Mouse (Mus musculus) MEL (cell line): Measurements from ENCODE around the gene Runx1. TPM values are rescaled to one million over a fixed set of nuclear protein-coding genes. Genes with fewer than 3 reads are reported as not detected.

Source experiments
- DNase-seq: peaks from one replicate; pipeline ENCODE4 v3.0.0; 2011; ENCODE audit warnings: low read depth, low spot score
- H3K27ac ChIP-seq: 2 replicates; pipeline ENCODE4 v1.5.1; 2012; ENCODE audit warnings: low read depth, mild to moderate bottlenecking, control low read depth, low read length, moderate library complexity; ENCODE audit not compliant: control insufficient read depth
- H3K27me3 ChIP-seq, 2 experiments: fragments of 150-350 bp in 1 of 2; sonication (generic) in 1 of 2; 2 replicates each; pipeline ENCODE4 v1.6.1; 2012; ENCODE audit warnings: low read length in 2 of 2, mild to moderate bottlenecking in 2 of 2, improper control_type of control experiment in 1 of 2, moderate library complexity in 1 of 2; ENCODE audit not compliant: insufficient read depth in 2 of 2, control insufficient read depth in 1 of 2
- H3K36me3 ChIP-seq, 2 experiments: 2 replicates each; pipeline ENCODE4 v1.6.1; 2012 to 2014; ENCODE audit warnings: low read length in 2 of 2, improper control_type of control experiment in 1 of 2, inconsistent platforms in 1 of 2, mild to moderate bottlenecking in 1 of 2; ENCODE audit not compliant: insufficient read depth in 2 of 2, control insufficient read depth in 1 of 2
- H3K4me1 ChIP-seq, 2 experiments: fragments of 150-350 bp in 1 of 2; sonication (generic) in 1 of 2; 2 replicates each; pipeline ENCODE4 v1.6.1; 2012; ENCODE audit warnings: low read length in 2 of 2, improper control_type of control experiment in 1 of 2, mild to moderate bottlenecking in 1 of 2; ENCODE audit not compliant: insufficient read depth in 2 of 2, control insufficient read depth in 1 of 2
- H3K4me3 ChIP-seq, 2 experiments: fragments of 150-350 bp in 1 of 2; sonication (generic) in 1 of 2; 2 replicates each; pipeline ENCODE4 v1.5.1; 2012; ENCODE audit warnings: low read depth in 2 of 2, low read length in 2 of 2, mild to moderate bottlenecking in 2 of 2, moderate library complexity in 2 of 2, control low read depth in 1 of 2, improper control_type of control experiment in 1 of 2; ENCODE audit not compliant: control insufficient read depth in 1 of 2, insufficient read depth in 1 of 2
- H3K79me2 ChIP-seq: 2 replicates; pipeline ENCODE4 v1.6.1; 2012; ENCODE audit warnings: mild to moderate bottlenecking, low read length, moderate library complexity; ENCODE audit not compliant: control insufficient read depth, poor library complexity, insufficient read depth
- H3K9ac ChIP-seq: 2 replicates; pipeline ENCODE4 v1.6.1; 2012; ENCODE audit warnings: low read depth, mild to moderate bottlenecking, control low read depth, low read length, moderate library complexity; ENCODE audit not compliant: control insufficient read depth, poor library complexity, severe bottlenecking
- H3K9me3 ChIP-seq: fragments of 150-350 bp; sonication (generic); replicated peaks from 2 replicates; pipeline ENCODE4 v1.6.1; 2012; ENCODE audit warnings: mild to moderate bottlenecking, low read length, improper control_type of control experiment, moderate library complexity; ENCODE audit not compliant: insufficient read depth
- CHD2 ChIP-seq: IDR thresholded peaks from 2 replicates; pipeline ENCODE4 v1.6.1; 2011; ENCODE audit warnings: low read length, improper control_type of control experiment
- E2F4 ChIP-seq: IDR thresholded peaks from 2 replicates; pipeline ENCODE4 v1.6.1; 2011; ENCODE audit warnings: low read depth, low read length, improper control_type of control experiment, borderline replicate concordance
- ELF1 ChIP-seq: IDR thresholded peaks from 2 replicates; pipeline ENCODE4 v1.6.1; 2014; ENCODE audit warnings: low read depth, mild to moderate bottlenecking, inconsistent platforms, low read length, improper control_type of control experiment, moderate library complexity
- EP300 ChIP-seq, 2 experiments: IDR thresholded peaks; 2 replicates each; pipeline ENCODE4 v1.6.1; 2011; ENCODE audit warnings: improper control_type of control experiment in 2 of 2, low read length in 2 of 2, low read depth in 1 of 2, mild to moderate bottlenecking in 1 of 2
- ETS1 ChIP-seq: IDR thresholded peaks from 2 replicates; pipeline ENCODE4 v1.6.1; 2012; ENCODE audit warnings: low read depth, mild to moderate bottlenecking, inconsistent platforms, low read length, improper control_type of control experiment, moderate library complexity
- GABPA ChIP-seq: IDR thresholded peaks from 2 replicates; pipeline ENCODE4 v1.6.1; 2012; ENCODE audit warnings: low read depth, mild to moderate bottlenecking, inconsistent platforms, low read length, improper control_type of control experiment, moderate library complexity
- GATA1 ChIP-seq: IDR thresholded peaks from 2 replicates; pipeline ENCODE4 v1.6.1; 2011; ENCODE audit warnings: low read depth, low read length, improper control_type of control experiment
- HCFC1 ChIP-seq: IDR thresholded peaks from 2 replicates; pipeline ENCODE4 v1.6.1; 2012; ENCODE audit warnings: low read depth, mild to moderate bottlenecking, inconsistent platforms, low read length, improper control_type of control experiment, moderate library complexity
- JUND ChIP-seq: IDR thresholded peaks from 2 replicates; pipeline ENCODE4 v1.6.1; 2011; ENCODE audit warnings: low read depth, mild to moderate bottlenecking, improper control_type of control experiment, low read length
- KAT2A ChIP-seq: conservative IDR thresholded peaks from 2 replicates; pipeline ENCODE4 v1.6.1; 2012; ENCODE audit warnings: low read depth, low read length, improper control_type of control experiment, inconsistent platforms
- MAFK ChIP-seq: IDR thresholded peaks from 2 replicates; pipeline ENCODE4 v1.6.1; 2011; ENCODE audit warnings: low read depth, mild to moderate bottlenecking, low read length, improper control_type of control experiment, borderline replicate concordance
- MAX ChIP-seq: IDR thresholded peaks from 2 replicates; pipeline ENCODE4 v1.6.1; 2011; ENCODE audit warnings: low read length, improper control_type of control experiment
- MAZ ChIP-seq: IDR thresholded peaks from 2 replicates; pipeline ENCODE4 v1.6.1; 2012; ENCODE audit warnings: low read depth, mild to moderate bottlenecking, inconsistent platforms, low read length, improper control_type of control experiment
- MEF2A ChIP-seq: IDR thresholded peaks from 2 replicates; pipeline ENCODE4 v1.6.1; 2014; ENCODE audit warnings: low read depth, mild to moderate bottlenecking, inconsistent platforms, low read length, improper control_type of control experiment; ENCODE audit not compliant: poor library complexity, insufficient replicate concordance, severe bottlenecking; ENCODE audit errors: extremely low read depth
- MXI1 ChIP-seq: IDR thresholded peaks from 2 replicates; pipeline ENCODE4 v1.6.1; 2011; ENCODE audit warnings: mild to moderate bottlenecking, low read depth, low read length, improper control_type of control experiment
- MYB ChIP-seq: IDR thresholded peaks from 2 replicates; pipeline ENCODE4 v1.6.1; 2011; ENCODE audit warnings: mild to moderate bottlenecking, low read depth, low read length, improper control_type of control experiment
- MYC ChIP-seq: IDR thresholded peaks from 2 replicates; pipeline ENCODE4 v1.6.1; 2011; ENCODE audit warnings: low read depth, mild to moderate bottlenecking, low read length, improper control_type of control experiment, moderate library complexity
- POLR2A ChIP-seq, 2 experiments: IDR thresholded peaks; 2 replicates each; pipeline ENCODE4 v1.6.1; 2011 to 2012; ENCODE audit warnings: low read length in 2 of 2, mild to moderate bottlenecking in 2 of 2, control low read depth in 1 of 2, improper control_type of control experiment in 1 of 2, low read depth in 1 of 2, moderate library complexity in 1 of 2; ENCODE audit not compliant: control insufficient read depth in 1 of 2, insufficient read depth in 1 of 2, poor library complexity in 1 of 2
- RCOR1 ChIP-seq: IDR thresholded peaks from 2 replicates; pipeline ENCODE4 v1.6.1; 2012; ENCODE audit warnings: low read depth, mild to moderate bottlenecking, inconsistent platforms, low read length, improper control_type of control experiment
- SIN3A ChIP-seq: IDR thresholded peaks from 2 replicates; pipeline ENCODE4 v1.6.1; 2012; ENCODE audit warnings: low read length, improper control_type of control experiment, inconsistent platforms
- SMC3 ChIP-seq: IDR thresholded peaks from 2 replicates; pipeline ENCODE4 v1.6.1; 2011; ENCODE audit warnings: low read depth, low read length, improper control_type of control experiment
- TAL1 ChIP-seq: IDR thresholded peaks from 2 replicates; pipeline ENCODE4 v1.6.1; 2012; ENCODE audit warnings: mild to moderate bottlenecking, inconsistent platforms, low read length, moderate library complexity, mixed read lengths
- TBP ChIP-seq: IDR thresholded peaks from 2 replicates; pipeline ENCODE4 v1.8.0; 2011; ENCODE audit warnings: low read depth, low read length, improper control_type of control experiment
- UBTF ChIP-seq: IDR thresholded peaks from 2 replicates; pipeline ENCODE4 v1.6.1; 2012; ENCODE audit warnings: low read depth, mild to moderate bottlenecking, inconsistent platforms, low read length, improper control_type of control experiment, moderate library complexity, borderline replicate concordance; ENCODE audit not compliant: insufficient read depth
- USF2 ChIP-seq, 2 experiments: IDR thresholded peaks; 2 replicates each; pipeline ENCODE4 v1.6.1; 2011 to 2012; ENCODE audit warnings: improper control_type of control experiment in 2 of 2, low read length in 2 of 2, borderline replicate concordance in 1 of 2, inconsistent platforms in 1 of 2, low read depth in 1 of 2, mild to moderate bottlenecking in 1 of 2; ENCODE audit not compliant: insufficient read depth in 1 of 2
- ZMIZ1 ChIP-seq: IDR thresholded peaks from 2 replicates; pipeline ENCODE4 v1.6.1; 2012; ENCODE audit warnings: low read depth, mild to moderate bottlenecking, inconsistent platforms, low read length, improper control_type of control experiment, moderate library complexity
- polyA plus RNA-seq, 2 experiments: library from polyadenylated mRNA; stranded (reverse) in 1 of 2; unstranded in 1 of 2; fragments of >175 nt in 1 of 2; fragments of >200 nt in 1 of 2; gene quantifications; 2 replicates each; pipeline versions ENCODE4 v1.2.1 to v1.2.4; 2012; ENCODE audit warnings: low replicate concordance in 2 of 2, low read depth in 1 of 2; ENCODE audit not compliant: insufficient read length in 2 of 2, insufficient read depth in 1 of 2, missing spikeins in 1 of 2
- total RNA-seq: library from RNA; depleted of rRNA; stranded (reverse); fragments of 300-350 nt; gene quantifications from 2 replicates; pipeline ENCODE4 v1.2.3, GENCODE M21; 2012

The Runx1 gene
- total and polyA plus RNA-seq, 3 experiments: 14.3 to 23.5 TPM; not detected in 1

DNA sequence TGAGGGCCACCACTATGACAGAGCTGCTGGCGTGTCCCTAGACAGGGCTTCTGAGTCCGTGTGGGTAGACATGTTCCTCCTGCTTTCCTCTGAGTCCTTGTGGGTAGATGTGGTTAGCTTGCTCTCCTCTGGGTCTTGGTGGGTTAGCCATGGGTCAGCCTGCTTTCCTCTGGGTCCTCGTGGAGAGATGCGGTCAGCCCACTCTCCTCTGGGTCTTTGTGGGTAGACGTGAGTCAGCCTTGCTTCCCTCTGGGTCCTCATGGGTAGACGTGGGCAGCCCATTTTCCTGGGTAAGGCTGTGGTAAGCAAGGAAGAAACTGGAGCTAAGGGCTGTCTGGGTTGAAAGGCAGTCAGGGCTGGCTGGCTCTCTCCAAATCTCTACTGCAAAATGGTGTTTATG is 26.3 kb upstream of the Runx1 start:
- H3K27me3 ChIP-seq: no peaks in the 10 kb centered on the region
- H3K27ac ChIP-seq: no peak overlapping the region
- TF ChIP-seq KAT2A: no peak
- H3K79me2 ChIP-seq: no peaks in the 10 kb centered on the region
- peaks cover 3 to 6% of the 10 kb centered on the region in 2 experiments; a peak in 2 of 4 replicates for H3K4me1 ChIP-seq
- H3K4me3 ChIP-seq: no peak overlapping the region
- H3K36me3 ChIP-seq: peaks cover 0 to 6% of the 10 kb centered on the region in 2 experiments; a peak in 2 of 4 replicates
- DNase-seq: no peak
- no peaks in the 10 kb centered on the region for H3K9me3 ChIP-seq
- no peak overlapping the region for H3K9ac ChIP-seq

DNA sequence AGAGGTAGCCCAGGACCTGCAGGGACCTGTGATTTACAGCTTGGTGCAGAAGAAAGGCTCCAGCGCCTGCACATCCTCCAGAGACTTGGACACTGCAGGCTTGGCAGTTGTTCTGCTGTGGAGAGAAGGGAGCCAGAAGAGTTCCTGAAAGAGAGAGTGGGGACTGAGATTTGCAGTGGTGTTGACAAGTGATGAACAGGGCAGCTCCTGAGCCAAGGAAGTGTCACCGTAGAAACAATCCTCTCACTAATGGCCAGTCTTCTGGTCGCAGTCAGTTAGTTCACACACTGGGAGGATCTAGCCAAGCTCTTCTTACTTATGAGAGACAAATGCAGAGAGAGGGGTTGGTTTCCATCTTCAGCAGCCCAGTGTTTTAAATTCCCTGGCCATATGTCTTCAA is 24.5 kb upstream of the Runx1 start:
- TF ChIP-seq MXI1: no peak
- TF ChIP-seq RCOR1: no peak
- TF ChIP-seq MAZ: no peak
- no peak for TF ChIP-seq MAX
- Histone ChIP-seq H3K9ac (no peak overlapping the region), H3K4me3 (no peak overlapping the region), H3K27ac (no peak overlapping the region), H3K27me3 (no peaks in the 10 kb centered on the region), H3K79me2 (no peaks in the 10 kb centered on the region), H3K36me3 (peaks cover 0 to 7% of the 10 kb centered on the region in 2 experiments; a peak in 2 of 4 replicates), H3K4me1 (peaks cover 3 to 8% of the 10 kb centered on the region in 2 experiments; a peak in 2 of 4 replicates), H3K9me3 (no peaks in the 10 kb centered on the region)
- no peak for DNase-seq

DNA sequence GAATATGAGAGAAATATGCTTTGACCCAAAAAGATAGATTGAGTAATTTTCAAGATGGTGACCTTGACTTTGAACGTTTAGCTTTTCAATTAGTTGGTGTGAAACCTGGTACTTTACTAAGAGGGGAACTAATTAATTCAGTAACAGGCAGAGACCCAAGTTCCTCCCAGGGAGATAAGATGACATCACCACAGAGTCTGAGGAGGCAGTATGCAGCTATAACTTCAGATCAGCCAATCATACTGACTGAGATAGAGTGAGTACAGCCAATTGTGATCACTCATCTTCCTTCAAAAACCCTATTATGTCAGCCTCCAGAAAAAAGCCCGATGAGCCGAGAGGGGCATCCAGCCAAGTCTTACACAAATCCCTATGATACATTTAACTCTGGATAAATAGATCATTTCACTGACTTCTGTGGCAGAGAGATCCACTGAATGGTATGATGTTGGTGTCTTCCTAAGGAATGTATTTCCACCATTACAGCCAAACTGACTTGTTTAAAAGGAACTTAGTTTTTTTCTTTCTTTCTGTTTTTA is 21.9 kb upstream of the Runx1 start:
- H3K9ac ChIP-seq: no peak overlapping the region
- H3K79me2 ChIP-seq: no peaks in the 10 kb centered on the region
- DNase-seq: peak; percentile 85
- no peak overlapping the region for H3K27ac ChIP-seq
- no peak for TF ChIP-seq MYB
- no peak for TF ChIP-seq MAZ
- TF ChIP-seq UBTF: no peak
- no peak for TF ChIP-seq ZMIZ1
- TF ChIP-seq GATA1: peak; percentile 73
- TF ChIP-seq MAFK: no peak
- TF ChIP-seq SMC3: no peak
- TF ChIP-seq TBP: no peak
- no peak for TF ChIP-seq E2F4
- TF ChIP-seq JUND: 0 out of 2 replicates have a peak, but pooled peaks have one; percentile 34
- TF ChIP-seq TAL1: no peak
- no peak for TF ChIP-seq MAX
- no peak for TF ChIP-seq USF2 (IDR thresholded peaks at IDR 0.05; ENCODE audit: borderline replicate concordance in 1 of 2, insufficient read depth in 1 of 2, low read depth in 1 of 2, low read length in 2 of 2)
- peak in 1 of 2 experiments; percentile 69; a peak in 2 of 4 replicates for TF ChIP-seq EP300 (IDR thresholded peaks at IDR 0.05; ENCODE audit: low read depth in 1 of 2, low read length in 2 of 2)
- TF ChIP-seq CHD2: no peak
- 0 out of 2 replicates have a peak, but pooled peaks have one; percentile 30 for TF ChIP-seq SIN3A
- no peak for TF ChIP-seq GABPA
- peak; percentile 64 for TF ChIP-seq ETS1
- no peak for TF ChIP-seq POLR2A (IDR thresholded peaks at IDR 0.05; ENCODE audit: control insufficient read depth in 1 of 2, insufficient read depth in 1 of 2, low read depth in 1 of 2, low read length in 2 of 2, poor library complexity in 1 of 2)
- 0 out of 2 replicates have a peak, but pooled peaks have one; percentile 33 for TF ChIP-seq HCFC1
- TF ChIP-seq MYC: no peak
- no peak for TF ChIP-seq MEF2A
- no peak for TF ChIP-seq ELF1
- H3K4me3 ChIP-seq: no peak overlapping the region
- H3K36me3 ChIP-seq: peaks cover 0 to 7% of the 10 kb centered on the region in 2 experiments; a peak in 2 of 4 replicates
- H3K9me3 ChIP-seq: no peaks in the 10 kb centered on the region
- H3K27me3 ChIP-seq: no peaks in the 10 kb centered on the region
- H3K4me1 ChIP-seq: peaks cover 3 to 5% of the 10 kb centered on the region in 2 experiments; a peak in 2 of 4 replicates
